Mouse (Mus musculus) intestine, postnatal 0 days (tissue): ENCODE data around the gene Timm44. TPM values are rescaled to one million over a fixed set of nuclear protein-coding genes. Genes with fewer than 3 reads are reported as not detected.

Experiments
- ATAC-seq: fragments of 200-750 bp; cut with Nextera tagmentation; 2 replicates; pipeline ENCODE4 v1.8.0; 2017; ENCODE audit warnings: mild to moderate bottlenecking, moderate TSS enrichment, moderate library complexity
- H3K27ac ChIP-seq: fragments of 300-500 bp; sonication (generic); 2 replicates; pipeline ENCODE4 v1.5.1; 2014; ENCODE audit warnings: mild to moderate bottlenecking, low read depth, low read length, moderate library complexity
- H3K27me3 ChIP-seq: fragments of 300-500 bp; sonication (generic); replicated peaks from 2 replicates; pipeline ENCODE4 v1.6.1; 2014; ENCODE audit warnings: low read length, mixed read lengths; ENCODE audit not compliant: control insufficient read depth, insufficient read depth
- H3K36me3 ChIP-seq: fragments of 300-500 bp; sonication (generic); 2 replicates; pipeline ENCODE4 v1.6.1; 2014; ENCODE audit warnings: mild to moderate bottlenecking, moderate library complexity; ENCODE audit not compliant: control insufficient read depth, insufficient read depth
- H3K4me1 ChIP-seq: fragments of 300-500 bp; sonication (generic); replicated peaks from 2 replicates; pipeline ENCODE4 v1.6.1; 2014; ENCODE audit warnings: antibody characterized with exemption, low read length, mixed read lengths; ENCODE audit not compliant: control insufficient read depth, insufficient read depth
- H3K4me2 ChIP-seq: fragments of 300-500 bp; sonication (generic); replicated peaks from 2 replicates; pipeline ENCODE4 v1.6.1; 2014; ENCODE audit warnings: low read depth, mild to moderate bottlenecking, moderate library complexity
- H3K4me3 ChIP-seq: fragments of 300-500 bp; sonication (generic); 2 replicates; pipeline ENCODE4 v1.5.1; 2014; ENCODE audit warnings: low read depth, low read length
- H3K9ac ChIP-seq: fragments of 300-500 bp; sonication (generic); 2 replicates; pipeline ENCODE4 v1.6.1; 2014; ENCODE audit warnings: mild to moderate bottlenecking, low read depth, low read length
- H3K9me3 ChIP-seq: fragments of 300-500 bp; sonication (generic); 2 replicates; pipeline ENCODE4 v1.6.1; 2016; ENCODE audit warnings: mixed run types; ENCODE audit not compliant: control insufficient read depth
- CTCF ChIP-seq: sonication (generic); IDR thresholded peaks from 2 replicates; pipeline ENCODE4 v1.5.1; 2016; ENCODE audit warnings: low read depth, mild to moderate bottlenecking, control low read depth, antibody characterized with exemption, moderate library complexity
- WGBS: fragments of 180-500 bp; shearing (Covaris S2); extraction: QIAGEN DNeasy Blood & Tissue Kit; methylation state at CpG from one replicate; pipeline ENCODE4 v1.1.7; 2014; 5-methylcytosine and 5-hydroxymethylcytosine counted together
- polyA plus RNA-seq: library from polyadenylated mRNA; unstranded; fragments of >200 nt; fragmentation: Nextera tagmentation; extraction: Ambion mirVana; gene quantifications from 2 replicates; pipeline ENCODE4 v1.2.1, GENCODE M21; 2015

The Timm44 gene
- polyA plus RNA-seq, 1 experiment from 2014 or later, result 35.5 TPM

- H3K4me3 ChIP-seq, result no peak overlapping the region
- no peak overlapping the region for H3K4me2 ChIP-seq
- no peaks in the 10 kb centered on the region for H3K9me3 ChIP-seq
- no peak overlapping the region for H3K27ac ChIP-seq
- H3K27me3 ChIP-seq, result peaks cover 4% of the 10 kb centered on the region
- TF ChIP-seq CTCF, result peak; percentile 18; the same call in 1 of the 2 replicates
- H3K4me1 ChIP-seq, result peaks cover 11% of the 10 kb centered on the region
- ATAC-seq, result no peak
- 0 out of 2 replicates have a peak, but pooled peaks cover 5% of the 10 kb centered on the region for H3K36me3 ChIP-seq
- WGBS, result 77% methylated on average over 6 of the region's 6 CpGs
- no peak overlapping the region for H3K9ac ChIP-seq
Observed at GRCm38 (mm10) chr8:4211097-4211496, 64.6 kb downstream of the Timm44 start.

Other genes starting within 250 kb of the Timm44 start
- gene Cd209f, start 170.1 kb downstream of the Timm44 start, polyA plus RNA-seq, result 0.33 TPM in 1 of 2 replicates, not detected in the other
- not detected in 2 replicates for gene Cd209g, start 141.8 kb downstream of the Timm44 start, polyA plus RNA-seq
- 6.6 and 8.3 TPM in 2 replicates for gene Evi5l, start 109.3 kb downstream of the Timm44 start, polyA plus RNA-seq
- 0.99 and 1.1 TPM in 2 replicates for gene Prr36, start 58.5 kb downstream of the Timm44 start, polyA plus RNA-seq
- gene Lrrc8e, start 49.1 kb downstream of the Timm44 start, polyA plus RNA-seq, result 2.8 and 3.3 TPM in 2 replicates
- gene Map2k7, start 37.2 kb downstream of the Timm44 start, polyA plus RNA-seq, result 14.3 and 16.6 TPM in 2 replicates
- 0.20 and 0.74 TPM in 2 replicates for gene Gm49320, start 37.0 kb downstream of the Timm44 start, polyA plus RNA-seq
- 0.87 and 2.1 TPM in 2 replicates for gene Tgfbr3l, start 27.7 kb downstream of the Timm44 start, polyA plus RNA-seq
- gene Snapc2, start 22.8 kb downstream of the Timm44 start, polyA plus RNA-seq, result 21.5 and 22.2 TPM in 2 replicates
- gene Ctxn1, start 16.6 kb downstream of the Timm44 start, polyA plus RNA-seq, result 27.4 and 29.4 TPM in 2 replicates
- 190 and 217 TPM in 2 replicates for gene Ccl25, start 49.3 kb upstream of the Timm44 start, polyA plus RNA-seq
- gene Elavl1, start 49.5 kb upstream of the Timm44 start, polyA plus RNA-seq, result 64.8 and 73.4 TPM in 2 replicates
- gene Cers4, start 217.1 kb upstream of the Timm44 start, polyA plus RNA-seq, result 8.6 and 12.7 TPM in 2 replicates